Mouse (Mus musculus) gastrocnemius, postnatal 36 days (tissue): ENCODE results near the gene Lcp1. TPM values are rescaled to one million over a fixed set of nuclear protein-coding genes. Genes with fewer than 3 reads are reported as not detected.
"Not testable (repeated sequence)": the region's sequence is repeated elsewhere in the genome, so short reads cannot be mapped to it uniquely, and the experiment has no call there.

ENCODE experiments used
- DNase-seq, 2 experiments: peaks; one replicate each; pipeline ENCODE4 v3.0.0; 2022
- intact Hi-C: fragments of 180-260 bp; cut with DNase I; formaldehyde crosslinking; loops from one replicate; pipeline ENCODE4 v1.15.1; 2025
- long read RNA-seq, 2 experiments: library from polyadenylated mRNA; stranded (forward); transcript quantifications; one replicate each; pipeline ENCODE4 v2.0.0; 2021
- total RNA-seq, 2 experiments: library from RNA; stranded (reverse); gene quantifications; 2 replicates each; pipeline ENCODE4 v1.2.3; 2021

Lcp1 gene
- total RNA-seq: 1 to 10 TPM; 3.4 to 3.9 TPM
- long read RNA-seq, experiment 1, partial matches to known transcripts: 1 of 1 reads
- long read RNA-seq, experiment 1, other reads (novel, unspliced or antisense): 0 of 1 reads
- long read RNA-seq, experiment 2, partial matches to known transcripts: 1 of 1 reads
- long read RNA-seq, experiment 2, other reads (novel, unspliced or antisense): 0 of 1 reads

DNA sequence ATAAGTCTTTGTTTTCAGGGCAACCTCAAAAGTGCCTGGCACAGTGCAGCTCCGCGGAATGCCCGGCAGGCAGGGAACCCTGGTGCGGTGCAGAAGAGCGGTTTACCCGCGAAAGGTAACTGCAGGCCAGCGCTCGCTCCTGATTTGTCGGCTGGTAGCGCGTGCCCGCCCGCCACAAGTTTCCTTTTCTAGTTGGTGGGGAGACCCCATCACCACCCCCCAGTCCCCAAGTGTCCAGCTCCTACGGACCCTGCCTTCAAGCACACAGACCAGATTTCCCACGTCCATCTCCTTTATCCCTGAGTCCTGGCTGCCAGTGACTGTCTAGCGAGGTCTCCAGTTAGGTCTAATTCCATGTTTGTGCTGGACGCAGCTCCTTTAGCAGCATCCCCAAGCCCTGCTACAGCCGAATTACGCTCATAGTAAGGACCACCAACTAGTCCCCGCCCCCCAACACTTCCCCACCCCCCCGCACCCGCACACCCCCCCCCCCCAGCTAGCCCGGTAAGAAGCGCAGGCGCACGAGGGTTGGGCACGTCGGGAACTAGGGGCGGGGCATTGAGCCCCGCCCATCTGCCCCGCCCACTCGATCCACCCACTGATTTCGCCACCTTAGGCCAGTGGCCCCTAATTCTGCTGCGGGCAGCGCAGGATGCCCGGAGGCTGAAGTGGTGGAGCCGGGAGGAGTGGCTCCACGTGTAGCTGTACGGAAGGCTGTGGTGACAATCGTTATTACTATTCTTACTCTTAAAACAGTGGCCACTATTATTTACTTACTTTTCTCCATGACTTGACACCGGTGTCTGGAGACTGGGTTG lies at the start of gene Lcp1, which contains the start of gene Lrrc63:
Gene Lcp1, plus strand, starts transcription at position 601 of the 818 bp plus-strand sequence.
Gene Lrrc63, minus strand, starts transcription at position 381 of the 818 bp plus-strand sequence.
- intact Hi-C loops: no loop called here
- DNase-seq: peak; percentile 40 to 62

DNA sequence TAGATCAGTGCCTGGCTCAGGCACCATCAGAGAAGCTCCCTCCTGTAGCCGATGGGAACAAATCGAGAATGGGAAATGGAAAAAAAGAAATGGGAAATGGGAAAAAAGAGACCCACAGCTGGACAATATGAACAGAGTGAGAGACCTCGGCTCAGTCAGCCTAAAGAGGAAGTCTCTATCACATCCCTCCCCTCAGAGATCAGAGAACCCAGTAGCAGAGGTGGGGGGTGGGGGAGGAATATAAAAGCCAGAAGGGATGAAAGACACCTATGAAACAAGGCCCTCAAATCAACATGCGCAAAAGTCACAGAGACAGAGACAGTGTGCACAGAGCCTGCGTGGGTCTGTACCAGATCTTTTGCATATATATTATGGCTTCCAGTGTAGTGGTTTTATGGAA lies 27.9 kb upstream of the Lcp1 start:
- no peak for DNase-seq
- intact Hi-C loops: no loop called here

DNA sequence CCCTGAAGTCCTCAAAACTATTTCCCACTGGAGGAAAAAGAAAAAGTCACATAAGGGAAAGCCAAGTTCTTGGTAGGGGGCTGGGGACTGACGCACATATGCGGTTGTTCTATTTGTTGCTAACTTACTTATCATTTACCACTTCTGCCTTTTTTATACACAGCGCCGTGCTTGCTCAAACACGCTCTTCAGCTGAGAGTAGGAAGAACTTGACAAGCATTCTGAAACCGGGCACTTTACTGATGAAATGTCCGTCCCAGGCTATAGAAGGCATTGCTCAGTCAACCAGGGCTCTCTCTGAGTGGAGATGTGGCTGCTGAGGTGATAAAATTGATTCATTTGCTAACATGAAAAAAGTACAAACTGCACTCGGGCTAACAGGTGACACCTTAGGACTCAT lies 9.2 kb upstream of the Lcp1 start:
- DNase-seq: no peak
- intact Hi-C loops: no loop called here

GRCm38 (mm10) chr14:75131324-75131935 lies 529 bp downstream of the Lcp1 start:
- no peak for DNase-seq
- intact Hi-C loops: no loop called here

GRCm38 (mm10) chr14:75136119-75136966 lies 5.4 kb downstream of the Lcp1 start:
- no peak for DNase-seq
- intact Hi-C loops: no loop called here

- no peak for DNase-seq
- intact Hi-C loops: no loop called here
Measured at GRCm38 (mm10) chr14:75138503-75138902, 7.6 kb downstream of the Lcp1 start.

DNA sequence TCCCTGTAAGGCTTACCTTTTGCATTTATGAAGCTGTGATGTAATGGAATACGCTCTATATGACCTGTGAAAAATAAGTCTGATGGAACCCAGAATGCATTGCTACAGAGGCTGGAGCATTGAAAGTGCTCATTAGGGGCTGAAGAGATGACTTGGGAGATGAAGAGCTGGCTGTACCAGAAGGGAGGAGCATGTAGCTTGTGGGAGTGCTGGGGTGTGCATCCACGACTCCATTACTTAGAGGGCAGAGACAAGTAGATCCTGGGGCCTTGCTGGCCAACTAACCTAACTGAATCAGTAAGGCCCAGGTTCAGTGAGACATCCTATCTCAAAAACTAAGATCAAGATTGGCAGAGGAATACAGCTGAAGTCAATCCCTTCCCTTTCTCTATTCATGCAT lies 8.3 kb downstream of the Lcp1 start:
- DNase-seq: no peak
- intact Hi-C loops: no loop called here

DNA sequence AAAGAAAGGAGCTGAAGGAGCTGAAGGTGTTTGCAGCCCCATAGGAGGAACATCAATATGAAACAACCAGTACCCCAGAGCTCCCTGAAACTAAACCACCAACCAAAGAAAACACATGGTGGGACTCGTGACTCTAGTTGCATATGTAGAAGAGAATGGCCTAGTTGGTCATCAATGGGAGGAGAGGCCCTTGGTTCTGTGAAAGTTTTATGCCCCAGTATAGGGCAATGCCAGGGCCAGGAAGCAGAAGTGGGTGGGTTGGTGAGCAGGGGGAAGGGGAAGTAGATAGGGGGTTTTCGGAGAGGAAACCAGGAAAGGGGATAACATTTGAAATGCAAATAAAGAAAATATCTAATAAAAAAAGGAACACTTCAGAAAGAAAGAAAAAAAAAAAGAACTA lies 16.8 kb downstream of the Lcp1 start:
- DNase-seq, intact Hi-C loops: not testable (repeated sequence)

GRCm38 (mm10) chr14:75148229-75148628 lies 17.3 kb downstream of the Lcp1 start:
- intact Hi-C loops: no loop called here
- no peak for DNase-seq

DNA sequence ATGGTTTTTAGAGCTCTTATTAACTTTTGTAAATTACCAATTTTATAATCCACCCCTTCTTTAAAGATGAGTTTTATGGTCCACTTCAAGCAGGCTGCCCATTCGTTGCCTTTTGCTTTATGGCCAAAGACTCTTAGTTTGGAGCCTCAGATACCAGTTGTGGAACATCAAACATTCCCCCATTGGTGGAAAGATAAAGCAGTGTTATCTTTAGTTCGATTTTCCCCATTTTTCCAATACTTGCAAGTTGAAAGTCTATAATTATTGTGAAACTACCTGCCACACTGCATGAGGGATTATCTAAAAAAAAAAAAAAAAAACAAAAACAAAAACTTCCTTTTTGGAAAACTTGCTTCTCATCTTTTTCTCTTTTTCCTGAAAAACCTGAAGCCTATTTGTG lies 19.8 kb downstream of the Lcp1 start:
- intact Hi-C loops: no loop called here
- DNase-seq: no peak

- no peak for DNase-seq
- intact Hi-C loops: no loop called here
Measured at GRCm38 (mm10) chr14:75151146-75151545, 20.2 kb downstream of the Lcp1 start.

DNA sequence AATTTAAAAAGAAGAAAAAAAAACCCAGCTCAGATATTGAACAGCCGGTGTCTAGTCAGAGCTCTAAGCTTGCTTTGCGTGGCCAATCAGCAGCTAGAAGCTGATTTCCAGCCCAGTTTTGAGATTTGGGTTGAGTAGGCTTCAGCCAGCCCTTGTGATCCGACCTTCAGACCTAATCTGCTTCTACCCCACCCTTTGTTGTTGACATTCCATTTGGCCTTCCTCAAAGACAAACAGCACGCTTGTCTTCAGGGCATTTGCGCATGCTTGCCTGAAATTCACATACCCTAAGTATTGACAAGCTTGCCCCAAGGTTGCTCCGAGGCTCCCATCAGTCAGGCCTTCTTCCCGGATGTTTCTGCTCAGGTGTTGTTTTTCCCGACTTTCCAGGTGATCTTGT lies 23.6 kb downstream of the Lcp1 start:
- DNase-seq: no peak
- intact Hi-C loops: no loop called here

GRCm38 (mm10) chr14:75159375-75159774 lies 28.5 kb downstream of the Lcp1 start:
- no peak for DNase-seq
- intact Hi-C loops: no loop called here

DNA sequence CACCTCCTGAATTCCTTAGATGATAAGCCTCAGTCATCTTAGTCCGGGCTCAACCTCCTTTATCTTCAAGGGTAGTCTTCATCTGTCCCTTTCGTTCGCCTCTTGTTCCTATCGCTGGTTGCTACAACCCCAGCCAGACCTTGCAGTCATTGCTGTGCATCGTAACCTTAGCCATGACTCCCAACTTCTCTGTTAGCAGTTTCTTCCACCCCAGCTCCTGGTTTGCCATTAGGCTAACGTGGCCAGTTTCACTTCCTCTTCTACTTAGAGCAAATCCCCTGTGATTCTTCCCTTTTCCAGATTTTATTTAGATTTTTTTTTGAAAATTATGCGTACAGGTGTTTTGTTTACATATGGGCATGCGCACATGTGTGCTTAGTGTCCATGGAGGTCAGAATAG lies 33.0 kb downstream of the Lcp1 start:
- no peak for DNase-seq
- intact Hi-C loops: no loop called here

- intact Hi-C loops: no loop called here
Measured at GRCm38 (mm10) chr14:75164345-75164744, 33.4 kb downstream of the Lcp1 start.

DNA sequence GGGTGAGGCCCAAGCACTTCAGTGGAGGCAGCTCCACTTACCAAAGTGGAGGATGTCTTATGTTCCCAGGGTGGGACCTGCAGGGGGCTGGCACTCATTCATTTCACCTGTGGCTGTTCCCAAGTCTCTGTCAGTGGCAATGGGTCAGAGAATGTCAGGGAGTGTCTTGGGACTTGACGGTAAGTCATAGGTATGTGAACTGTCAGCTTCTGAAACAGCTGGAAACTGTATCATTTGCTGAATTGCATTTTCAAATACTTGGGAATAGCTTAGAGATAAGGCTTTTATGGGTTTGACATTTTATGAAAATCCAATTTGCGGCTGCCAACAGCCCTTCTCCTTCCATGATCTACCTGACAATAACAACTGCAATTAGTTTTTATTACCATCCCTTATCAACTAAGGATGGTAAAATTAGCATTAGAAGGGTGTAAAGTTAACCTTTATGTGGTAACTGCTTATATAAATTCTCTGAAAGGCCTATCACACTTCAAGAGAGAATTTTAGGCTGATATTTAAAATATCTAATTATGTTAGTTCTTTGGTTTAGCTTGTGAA lies 34.8 kb downstream of the Lcp1 start:
- no peak for DNase-seq
- intact Hi-C loops: no loop called here

More at GRCm38 (mm10) chr14:75164345-75164744, 33.4 kb downstream of the Lcp1 start:
- no peak for DNase-seq

DNA sequence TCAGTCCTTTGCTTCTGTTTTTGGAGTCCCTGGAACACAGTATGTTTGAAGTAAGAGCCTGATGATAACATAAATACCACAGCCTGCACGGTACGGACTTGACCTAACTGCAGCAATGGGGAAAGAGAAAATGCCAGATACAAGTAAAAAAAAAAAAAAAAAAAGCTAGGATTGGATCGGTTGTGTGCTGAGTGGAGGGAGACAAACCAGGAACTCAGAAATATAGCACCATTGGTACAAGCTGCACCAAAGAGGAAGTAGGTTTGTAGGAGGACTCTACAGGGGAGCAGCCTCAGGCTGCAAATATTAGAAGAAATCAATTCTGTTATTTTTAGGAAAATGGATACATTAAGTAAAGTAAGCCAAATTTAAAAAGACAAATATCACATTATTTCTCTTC lies 37.6 kb downstream of the Lcp1 start:
- DNase-seq: no peak
- intact Hi-C loops: loop anchor here (2.0 kb wide), 1 partner anchor 54 kb away; no protein-coding TSS in a partner anchor

GRCm38 (mm10) chr14:75170546-75170945 lies 39.6 kb downstream of the Lcp1 start:
- no peak for DNase-seq
- intact Hi-C loops: no loop called here

DNA sequence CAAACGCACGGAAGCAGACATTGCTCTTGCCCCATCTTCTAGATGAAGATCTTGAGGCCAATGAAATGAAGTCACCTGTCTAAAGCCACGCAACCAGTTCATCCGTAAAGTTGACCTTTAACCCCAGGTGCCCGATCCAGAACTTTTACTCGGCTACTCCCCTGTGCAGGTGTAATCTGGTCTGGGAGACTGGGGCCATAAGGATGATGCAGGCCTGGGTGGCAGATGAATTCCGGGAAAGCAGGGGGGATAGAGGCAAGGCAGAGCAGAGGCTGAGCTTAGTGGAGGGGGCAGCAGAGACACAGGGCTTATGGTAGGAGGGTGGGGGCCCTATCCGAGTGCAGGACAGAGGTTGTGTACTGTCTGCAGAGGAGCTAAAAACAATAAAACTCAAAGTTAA lies 43.4 kb downstream of the Lcp1 start:
- no peak for DNase-seq
- intact Hi-C loops: no loop called here
